Mouse (Mus musculus) CH12.LX (cell line): ENCODE data around the gene Ssbp3. TPM values are rescaled to one million over a fixed set of nuclear protein-coding genes. Genes with fewer than 3 reads are reported as not detected.

Experiments
- DNase-seq: peaks from one replicate; pipeline ENCODE4 v3.0.0-alpha.2; 2013; ENCODE audit errors: extremely low read depth
- H3K27ac ChIP-seq: 2 replicates; pipeline ENCODE4 v1.5.1; 2012; ENCODE audit warnings: low read depth, mild to moderate bottlenecking, control low read depth, moderate library complexity; ENCODE audit not compliant: insufficient read depth
- H3K27me3 ChIP-seq: replicated peaks from 2 replicates; pipeline ENCODE3; 2012; ENCODE audit warnings: inconsistent platforms
- H3K36me3 ChIP-seq, 2 experiments: replicated peaks in 1 of 2; 2 replicates each; pipeline versions ENCODE3 to v1.6.1; 2012; ENCODE audit warnings: inconsistent platforms in 1 of 2, low read length in 1 of 2, mild to moderate bottlenecking in 1 of 2, mixed read lengths in 1 of 2, moderate library complexity in 1 of 2; ENCODE audit not compliant: control insufficient read depth in 1 of 2, insufficient read depth in 1 of 2
- H3K4me1 ChIP-seq, 2 experiments: 2 replicates each; pipeline ENCODE4 v1.6.1; 2012; ENCODE audit warnings: inconsistent platforms in 1 of 2, moderate library complexity in 1 of 2; ENCODE audit not compliant: insufficient read depth in 2 of 2, control insufficient read depth in 1 of 2
- H3K4me2 ChIP-seq: 2 replicates; pipeline ENCODE4 v1.6.1; 2012; ENCODE audit warnings: low read depth, mild to moderate bottlenecking, control low read depth; ENCODE audit not compliant: poor library complexity, insufficient read depth, severe bottlenecking
- H3K4me3 ChIP-seq, 3 experiments: fragments of 150-350 bp in 1 of 3; sonication (generic) in 1 of 3; replicated peaks in 1 of 3; 2 replicates each; pipeline versions ENCODE3 to v1.5.1; 2011 to 2012; ENCODE audit warnings: low read depth in 2 of 3, low read length in 2 of 3, mild to moderate bottlenecking in 2 of 3, moderate library complexity in 2 of 3, control low read depth in 1 of 3, improper control_type of control experiment in 1 of 3, inconsistent platforms in 1 of 3, mixed read lengths in 1 of 3; ENCODE audit not compliant: poor library complexity in 1 of 3
- H3K79me2 ChIP-seq: replicated peaks from 2 replicates; pipeline ENCODE4 v1.6.1; 2012; ENCODE audit warnings: mild to moderate bottlenecking, moderate library complexity; ENCODE audit not compliant: control insufficient read depth, poor library complexity, insufficient read depth, severe bottlenecking; ENCODE audit errors: extremely low read depth
- H3K9ac ChIP-seq: 2 replicates; pipeline ENCODE4 v1.6.1; 2012; ENCODE audit warnings: low read depth, mild to moderate bottlenecking, control low read depth, moderate library complexity; ENCODE audit not compliant: insufficient read depth
- H3K9me3 ChIP-seq: replicated peaks from 2 replicates; pipeline ENCODE3; 2012; ENCODE audit warnings: low read length, inconsistent platforms, mixed read lengths
- BHLHE40 ChIP-seq: IDR thresholded peaks from 2 replicates; pipeline ENCODE4 v1.6.1; 2011; ENCODE audit warnings: mild to moderate bottlenecking, low read depth, low read length, improper control_type of control experiment
- CHD1 ChIP-seq: IDR thresholded peaks from 2 replicates; pipeline ENCODE4 v1.6.1; 2012; ENCODE audit warnings: low read depth, low read length, improper control_type of control experiment, inconsistent platforms
- CHD2 ChIP-seq: IDR thresholded peaks from 2 replicates; pipeline ENCODE4 v1.6.1; 2011; ENCODE audit warnings: low read length, improper control_type of control experiment
- E2F4 ChIP-seq: IDR thresholded peaks from 2 replicates; pipeline ENCODE4 v1.6.1; 2011; ENCODE audit warnings: low read depth, low read length, improper control_type of control experiment; ENCODE audit not compliant: insufficient replicate concordance
- EP300 ChIP-seq: IDR thresholded peaks from 2 replicates; pipeline ENCODE4 v1.6.1; 2011; ENCODE audit warnings: low read length, improper control_type of control experiment
- ETS1 ChIP-seq: conservative IDR thresholded peaks from 2 replicates; pipeline ENCODE4 v1.6.1; 2012; ENCODE audit warnings: low read depth, mild to moderate bottlenecking, inconsistent platforms, low read length, improper control_type of control experiment, moderate library complexity
- GABPA ChIP-seq: IDR thresholded peaks from 2 replicates; pipeline ENCODE4 v1.6.1; 2012; ENCODE audit warnings: low read depth, low read length, improper control_type of control experiment, inconsistent platforms; ENCODE audit not compliant: insufficient replicate concordance
- JUND ChIP-seq: conservative IDR thresholded peaks from 2 replicates; pipeline ENCODE4 v1.6.1; 2011; ENCODE audit warnings: low read depth, low read length, improper control_type of control experiment
- MAX ChIP-seq: IDR thresholded peaks from 2 replicates; pipeline ENCODE4 v1.6.1; 2011; ENCODE audit warnings: low read length, improper control_type of control experiment
- MEF2A ChIP-seq: IDR thresholded peaks from 2 replicates; pipeline ENCODE4 v1.6.1; 2014; ENCODE audit warnings: low read depth, mild to moderate bottlenecking, inconsistent platforms, low read length, improper control_type of control experiment, borderline replicate concordance
- MYC ChIP-seq: IDR thresholded peaks from 2 replicates; pipeline ENCODE4 v1.6.1; 2011; ENCODE audit warnings: low read depth, mild to moderate bottlenecking, improper control_type of control experiment, low read length
- NELFE ChIP-seq: IDR thresholded peaks from 2 replicates; pipeline ENCODE4 v1.6.1; 2011; ENCODE audit warnings: low read depth, low read length, improper control_type of control experiment
- NRF1 ChIP-seq: IDR thresholded peaks from 2 replicates; pipeline ENCODE4 v1.6.1; 2014; ENCODE audit warnings: low read depth, mild to moderate bottlenecking, inconsistent platforms, low read length, improper control_type of control experiment, moderate library complexity
- POLR2A ChIP-seq: IDR thresholded peaks from 2 replicates; pipeline ENCODE4 v1.6.1; 2011; ENCODE audit warnings: low read depth, mild to moderate bottlenecking, improper control_type of control experiment, low read length
- POLR2AphosphoS2 ChIP-seq: IDR thresholded peaks from 2 replicates; pipeline ENCODE4 v1.6.1; 2011; ENCODE audit warnings: low read depth, low read length, improper control_type of control experiment
- RAD21 ChIP-seq: IDR thresholded peaks from 2 replicates; pipeline ENCODE4 v1.6.1; 2011; ENCODE audit warnings: low read depth, mild to moderate bottlenecking, low read length, improper control_type of control experiment, moderate library complexity
- USF2 ChIP-seq: conservative IDR thresholded peaks from 2 replicates; pipeline ENCODE4 v1.6.1; 2011; ENCODE audit warnings: low read depth, low read length, improper control_type of control experiment
- ZC3H11A ChIP-seq: IDR thresholded peaks from 2 replicates; pipeline ENCODE4 v1.6.1; 2012; ENCODE audit warnings: low read depth, mild to moderate bottlenecking, inconsistent platforms, low read length, improper control_type of control experiment
- ZKSCAN1 ChIP-seq: IDR thresholded peaks from 2 replicates; pipeline ENCODE4 v1.6.1; 2012; ENCODE audit warnings: low read depth, inconsistent platforms, low read length, improper control_type of control experiment, borderline replicate concordance
- dilution Hi-C: fragments of 300-500 bp; cut with MboI; formaldehyde crosslinking; loops from 2 replicates; pipeline ENCODE4 v1.14.3; 2020; ENCODE audit warnings: low sequenced_read_pairs; ENCODE audit not compliant: extremely low pct_unique_long_range_greater_than_20kb, extremely low pct_ligation_motif_present
- in situ Hi-C: fragments of 300-500 bp; cut with MboI; formaldehyde crosslinking; loops from 3 replicates; pipeline ENCODE4 v1.14.3; 2019; ENCODE audit warnings: low sequenced_read_pairs, low pct_ligation_motif_present, low pct_unique_long_range_greater_than_20kb, mixed read lengths
- polyA plus RNA-seq: library from polyadenylated mRNA; unstranded; fragments of >175 nt; gene quantifications from 2 replicates; pipeline ENCODE4 v1.2.1, GENCODE M21; 2012; ENCODE audit warnings: low read depth; ENCODE audit not compliant: insufficient read length
- total RNA-seq, 2 experiments: library from RNA; depleted of rRNA; stranded (reverse); fragments of 300-350 nt in 1 of 2; fragments of >200 nt in 1 of 2; gene quantifications; 2 replicates each; pipeline ENCODE4 v1.2.3; 2012 to 2014

Gene Ssbp3
- total and polyA plus RNA-seq, 3 experiments: 32.4 to 129 (median 76.5) TPM

GRCm38 (mm10) chr4:106995513-106995912, 85.0 kb downstream of the Ssbp3 start:
- H3K4me1 ChIP-seq: peaks cover 0 to 38% of the 10 kb centered on the region in 2 experiments; a peak in 1 of 4 replicates
- H3K4me2 ChIP-seq: no peak overlapping the region
- 0 out of 2 replicates have a peak, but pooled peaks cover 3% of the 10 kb centered on the region for H3K79me2 ChIP-seq
- DNase-seq: no peak
- no peaks in the 10 kb centered on the region for H3K27me3 ChIP-seq
- dilution Hi-C loops: no loop called here
- no peak for TF ChIP-seq BHLHE40
- no peak for TF ChIP-seq EP300
- TF ChIP-seq JUND: no peak
- no peak for TF ChIP-seq MYC
- TF ChIP-seq ZC3H11A: no peak
- no peak for TF ChIP-seq MAX
- TF ChIP-seq ETS1: no peak
- no peak for TF ChIP-seq MEF2A
- no peak for TF ChIP-seq POLR2A
- no peak for TF ChIP-seq USF2
- no peak for TF ChIP-seq E2F4
- no peak for TF ChIP-seq RAD21
- TF ChIP-seq CHD2: no peak
- no peak for TF ChIP-seq NRF1
- no peak for TF ChIP-seq ZKSCAN1
- no peak for TF ChIP-seq POLR2AphosphoS2
- no peak for TF ChIP-seq GABPA
- in situ Hi-C loops: loop anchor here (10.0 kb wide), 1 partner anchor 149 kb away; no protein-coding TSS in a partner anchor
- no peaks in the 10 kb centered on the region for H3K9me3 ChIP-seq
- no peak overlapping the region for H3K9ac ChIP-seq
- H3K27ac ChIP-seq: no peak overlapping the region
- H3K36me3 ChIP-seq: peaks cover 0 to 93% of the 10 kb centered on the region in 2 experiments
- no peak overlapping the region for H3K4me3 ChIP-seq

DNA sequence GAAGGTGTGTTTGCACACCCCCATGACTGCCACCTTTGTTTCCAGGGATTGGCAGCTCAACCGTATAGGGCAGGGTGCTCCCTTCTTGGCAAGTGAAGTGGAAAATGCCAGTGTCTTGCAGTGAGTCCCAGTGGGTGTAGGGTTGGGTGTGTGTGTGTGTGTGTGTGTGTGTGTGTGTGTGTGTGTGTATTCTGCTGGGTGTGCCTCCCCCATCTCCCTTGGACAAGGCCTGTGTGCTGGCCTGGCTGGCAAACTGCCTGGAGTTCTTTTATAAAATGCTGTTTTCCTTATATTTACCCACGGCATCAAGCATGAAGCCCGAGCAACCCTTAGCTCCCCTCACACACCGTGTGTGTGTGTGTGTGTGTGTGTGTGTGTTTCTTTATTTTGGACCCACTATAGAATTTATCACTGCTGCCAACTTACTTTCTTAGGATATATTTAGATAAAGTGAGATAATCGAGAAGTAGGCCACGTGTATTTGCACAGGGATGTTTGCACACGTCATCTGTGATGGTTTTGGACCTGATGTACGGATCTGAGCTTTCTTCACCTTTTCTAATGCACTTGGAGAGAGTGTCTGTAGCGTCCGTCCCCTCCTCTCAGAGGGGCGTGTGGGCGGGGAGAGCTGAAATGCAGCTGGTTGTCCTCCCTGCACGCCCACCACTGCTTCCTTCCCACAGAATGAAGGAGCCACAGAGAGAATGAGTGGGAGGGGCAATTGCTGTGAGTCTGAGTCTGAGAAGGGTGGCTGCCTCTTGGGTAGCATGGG, 86.0 kb downstream of the Ssbp3 start:
- no peaks in the 10 kb centered on the region for H3K9me3 ChIP-seq
- H3K4me3 ChIP-seq: no peak overlapping the region
- no peak overlapping the region for H3K4me2 ChIP-seq
- no peak overlapping the region for H3K9ac ChIP-seq
- H3K79me2 ChIP-seq: peaks cover 3% of the 10 kb centered on the region; the same call in 1 of the 2 replicates
- H3K27me3 ChIP-seq: no peaks in the 10 kb centered on the region
- DNase-seq: no peak
- H3K27ac ChIP-seq: no peak overlapping the region
- peaks cover 0 to 33% of the 10 kb centered on the region in 2 experiments; a peak in 1 of 4 replicates for H3K4me1 ChIP-seq
- H3K36me3 ChIP-seq: peaks cover 0 to 93% of the 10 kb centered on the region in 2 experiments
- TF ChIP-seq NELFE: no peak
- no peak for TF ChIP-seq CHD1
- dilution Hi-C loops (no loop called here), in situ Hi-C loops (loop anchor here (10.0 kb wide), 1 partner anchor 148 kb away; no protein-coding TSS in a partner anchor)
